Mouse (Mus musculus) bone marrow, adult 2 months (tissue): ENCODE measurements around the gene Cadm4.

ENCODE experiments used
- CTCF ChIP-seq: fragments of 200-500 bp; IDR thresholded peaks from 2 replicates; pipeline ENCODE4 v1.5.1; 2011; ENCODE audit warnings: low read length, control low read depth; ENCODE audit not compliant: control insufficient read depth, insufficient read depth
- POLR2A ChIP-seq: fragments of 200-500 bp; IDR thresholded peaks from 2 replicates; pipeline ENCODE4 v1.6.1; 2011; ENCODE audit warnings: low read depth, mild to moderate bottlenecking, control low read depth, low read length, borderline replicate concordance; ENCODE audit not compliant: control insufficient read depth

DNA sequence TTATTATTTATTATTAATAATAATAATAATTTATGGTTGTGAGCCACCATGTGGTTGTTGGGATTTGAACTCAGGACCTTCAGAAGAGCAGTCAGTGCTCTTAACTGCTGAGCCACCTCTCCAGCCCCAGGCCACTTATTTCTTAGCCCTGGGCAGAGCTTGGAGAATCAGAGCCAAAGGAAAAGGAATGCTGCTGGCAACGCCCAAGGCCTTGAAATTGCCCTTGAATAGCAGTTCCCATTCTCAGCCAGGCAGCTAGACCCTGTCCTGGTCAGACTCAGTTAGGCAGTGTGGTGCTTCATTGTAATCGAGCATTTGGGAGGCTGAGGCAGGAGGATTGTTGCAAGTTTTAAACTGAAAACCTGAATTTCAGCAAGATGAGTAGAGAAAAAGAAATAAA, 27.6 kb upstream of the Cadm4 start:
- TF ChIP-seq POLR2A (no peak), CTCF (no peak)
